Mouse (Mus musculus): ENCODE data around the gene Ccr1l1. TPM values are rescaled to one million over a fixed set of nuclear protein-coding genes. Genes with fewer than 3 reads are reported as not detected.
"Not testable (repeated sequence)": the region's sequence is repeated elsewhere in the genome, so short reads cannot be mapped to it uniquely, and the experiment has no call there.

Ccr1l1 gene
- total RNA-seq (2021): not detected
- long read RNA-seq, experiment 1: 0 reads
- long read RNA-seq, experiment 2: 0 reads

DNA sequence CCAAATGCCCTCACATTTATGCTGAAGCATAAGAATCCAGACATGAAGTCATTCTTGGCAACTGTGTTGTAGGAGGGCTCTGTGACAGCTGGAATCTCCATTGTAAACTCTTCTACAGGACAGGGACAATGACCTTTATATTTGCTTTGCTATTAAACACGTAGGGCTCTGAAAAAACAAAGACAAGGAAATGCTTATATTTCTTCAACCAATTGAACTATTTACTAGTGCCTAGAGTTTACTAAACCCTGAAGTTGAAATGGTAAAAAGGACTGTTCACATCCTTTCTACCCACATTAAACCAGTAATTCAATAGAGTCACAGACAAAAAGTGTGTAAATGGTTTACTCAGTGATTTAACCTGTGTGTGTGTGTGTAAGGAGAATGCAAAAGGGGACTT, at the start of gene Ccr1l1:
Gene Ccr1l1, minus strand, starts transcription at position 101 of the 400 bp plus-strand sequence.
- no peak for DNase-seq
- intact Hi-C loops (cut with DNase I): no loop called here

GRCm38 (mm10) chr9:124021672-124022071, 43.5 kb upstream of the Ccr1l1 start, which contains the start of gene Ccr3:
Gene Ccr3, plus strand, starts transcription at chr9:124021972.
- intact Hi-C loops (cut with DNase I): no loop called here
- DNase-seq: no peak

DNA sequence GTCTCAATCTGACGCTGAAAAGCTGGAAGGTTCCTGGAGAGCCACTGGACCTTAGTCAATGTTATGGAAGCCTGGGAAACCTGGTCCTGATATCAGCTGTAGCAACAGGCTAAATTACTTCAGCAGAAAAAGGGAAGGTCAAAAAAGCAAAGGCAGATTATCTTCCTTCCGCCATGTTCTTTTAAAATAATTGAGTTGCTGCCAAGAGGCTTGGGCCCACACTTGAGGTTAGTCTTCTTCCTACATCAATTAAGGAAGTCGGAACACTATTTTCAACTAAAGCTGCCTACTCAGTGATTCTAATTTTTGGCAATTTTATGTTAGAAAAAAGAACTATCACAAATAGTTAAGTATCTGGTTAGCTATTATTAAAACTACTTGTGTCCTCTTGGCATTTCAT, 41.7 kb upstream of the Ccr1l1 start:
- intact Hi-C loops (cut with DNase I): no loop called here
- DNase-seq: no peak

DNA sequence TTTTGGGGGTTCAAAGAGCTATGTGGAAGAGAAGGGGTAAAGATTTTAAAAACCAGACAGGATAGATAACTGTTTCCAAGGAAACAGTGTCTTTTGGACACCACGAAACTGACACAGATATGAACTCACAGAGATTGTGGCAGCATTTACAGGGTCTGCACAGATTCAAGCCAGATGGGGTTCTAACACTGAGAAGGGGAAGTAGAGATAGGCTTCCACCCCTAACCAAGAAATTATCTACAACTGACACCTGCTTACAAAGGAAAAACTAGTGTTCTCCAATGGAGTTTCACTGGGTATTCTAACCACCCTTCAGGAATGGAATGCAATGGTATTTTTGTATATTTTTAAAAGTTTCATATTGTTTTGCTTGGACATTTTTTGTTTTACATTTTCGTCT, 37.8 kb upstream of the Ccr1l1 start:
- no peak for DNase-seq
- intact Hi-C loops (cut with DNase I): no loop called here

GRCm38 (mm10) chr9:124014985-124015652, 36.9 kb upstream of the Ccr1l1 start:
- intact Hi-C loops (cut with DNase I): no loop called here

GRCm38 (mm10) chr9:124013270-124013669, 35.1 kb upstream of the Ccr1l1 start:
- intact Hi-C loops (cut with DNase I): no loop called here
- DNase-seq: no peak

More at GRCm38 (mm10) chr9:124014985-124015652, 36.9 kb upstream of the Ccr1l1 start:
- no peak for DNase-seq

- DNase-seq: no peak
- intact Hi-C loops (cut with DNase I): no loop called here
Observed at GRCm38 (mm10) chr9:124012691-124013090, 34.5 kb upstream of the Ccr1l1 start.

DNA sequence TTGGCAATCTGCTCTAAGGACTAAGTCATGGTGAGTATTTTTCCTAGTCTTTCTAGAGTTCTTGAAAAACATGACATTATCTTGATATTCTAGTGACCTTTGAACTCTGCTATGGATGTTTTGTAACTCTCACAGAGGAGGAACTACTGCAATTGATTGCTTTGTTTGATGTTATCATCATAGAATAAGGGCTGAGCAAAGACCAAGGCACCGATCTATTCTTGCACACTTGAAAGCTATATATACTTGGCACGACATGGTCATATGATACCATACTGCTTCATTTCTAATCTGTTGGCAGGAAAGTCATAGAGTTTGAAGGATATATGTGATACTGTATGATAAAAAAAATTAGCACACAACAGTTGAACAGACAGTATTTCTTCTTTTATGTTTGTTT, 21.6 kb upstream of the Ccr1l1 start:
- intact Hi-C loops (cut with DNase I): no loop called here
- DNase-seq: no peak

DNA sequence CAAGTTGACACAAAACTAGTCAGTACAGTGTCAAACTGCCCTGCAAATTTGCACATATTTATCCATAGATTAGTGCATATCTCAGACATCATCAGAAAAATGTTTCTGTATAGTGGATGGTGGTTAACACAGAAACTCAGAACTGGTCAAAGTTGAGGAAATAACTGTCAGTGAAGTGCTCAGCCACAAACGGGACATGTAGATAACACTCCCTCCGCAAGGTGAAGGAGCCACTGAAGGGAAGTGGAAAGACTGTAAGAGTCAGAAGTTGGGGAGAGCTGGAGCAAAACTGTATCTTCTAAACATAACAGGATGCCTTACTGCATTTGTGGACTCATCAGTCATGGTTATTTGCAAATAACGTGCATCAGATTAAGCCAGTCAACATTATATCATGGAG, 19.5 kb upstream of the Ccr1l1 start:
- intact Hi-C loops (cut with DNase I): no loop called here
- DNase-seq: no peak

DNA sequence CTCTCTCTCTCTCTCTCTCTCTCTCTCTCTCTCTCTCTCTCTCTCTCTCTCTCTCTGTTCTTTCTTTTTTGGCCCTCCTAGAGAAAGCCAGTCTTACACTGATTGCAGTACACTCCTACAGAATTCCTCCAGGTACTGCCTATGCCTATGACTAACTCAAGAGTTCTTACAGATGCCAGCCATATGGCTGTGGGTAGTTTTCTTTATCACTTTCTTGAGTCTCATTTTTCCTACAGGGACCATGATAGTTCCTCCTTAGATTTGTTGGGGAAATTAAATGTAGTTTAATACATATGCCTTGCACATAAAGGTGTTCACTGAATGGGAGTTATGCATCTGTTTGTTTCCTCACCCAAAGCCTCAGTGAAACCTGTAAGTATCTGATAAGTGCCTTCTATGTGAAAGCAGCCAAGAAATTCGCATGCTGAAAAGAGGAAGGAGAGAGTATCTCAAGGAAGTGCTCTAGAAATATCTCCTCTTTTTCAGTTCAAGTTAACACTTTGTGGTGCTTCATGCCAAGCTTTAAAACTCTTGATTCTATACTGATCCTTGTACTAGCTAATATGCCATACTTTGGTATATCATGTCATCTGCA, 13.2 kb upstream of the Ccr1l1 start:
- no peak for DNase-seq
- intact Hi-C loops (cut with DNase I): no loop called here

- no peak for DNase-seq
Observed at GRCm38 (mm10) chr9:123989671-123990070, 11.5 kb upstream of the Ccr1l1 start.

GRCm38 (mm10) chr9:123986217-123986616, 8.0 kb upstream of the Ccr1l1 start:
- DNase-seq: peak in 1 of 2 experiments; percentile 11
- intact Hi-C loops (cut with DNase I): loop anchor here (5.0 kb wide), 1 partner anchor 141 kb away; no protein-coding TSS in a partner anchor

More at GRCm38 (mm10) chr9:123989671-123990070, 11.5 kb upstream of the Ccr1l1 start:
- intact Hi-C loops (cut with DNase I): loop anchor here (5.0 kb wide), 1 partner anchor 138 kb away; no protein-coding TSS in a partner anchor

- DNase-seq: no peak
- intact Hi-C loops (cut with DNase I): loop anchor here (5.0 kb wide), 1 partner anchor 142 kb away; no protein-coding TSS in a partner anchor
Observed at GRCm38 (mm10) chr9:123984943-123985342, 6.7 kb upstream of the Ccr1l1 start.

GRCm38 (mm10) chr9:123982720-123983119, 4.5 kb upstream of the Ccr1l1 start:
- intact Hi-C loops (cut with DNase I): no loop called here
- DNase-seq: no peak

DNA sequence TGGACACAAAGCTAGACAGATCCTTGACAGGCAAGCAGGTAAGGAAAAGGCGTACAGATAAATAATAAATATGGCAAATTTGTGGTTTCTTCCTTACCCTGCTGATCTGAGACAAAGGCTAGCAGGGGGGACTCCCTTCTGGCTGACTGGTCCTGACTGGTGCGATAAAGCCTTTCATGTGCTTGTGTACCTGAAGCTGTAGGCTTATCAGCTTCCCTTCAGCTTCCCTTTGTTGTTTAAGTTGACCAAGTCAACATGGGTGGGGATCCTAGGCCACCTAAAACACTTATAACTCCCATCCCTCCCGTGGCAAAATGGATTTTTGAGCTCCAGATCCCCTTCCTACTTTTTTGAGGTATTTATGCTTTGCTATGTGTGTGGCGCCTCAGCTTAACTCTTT, 3.7 kb upstream of the Ccr1l1 start:
- intact Hi-C loops (cut with DNase I): no loop called here

DNA sequence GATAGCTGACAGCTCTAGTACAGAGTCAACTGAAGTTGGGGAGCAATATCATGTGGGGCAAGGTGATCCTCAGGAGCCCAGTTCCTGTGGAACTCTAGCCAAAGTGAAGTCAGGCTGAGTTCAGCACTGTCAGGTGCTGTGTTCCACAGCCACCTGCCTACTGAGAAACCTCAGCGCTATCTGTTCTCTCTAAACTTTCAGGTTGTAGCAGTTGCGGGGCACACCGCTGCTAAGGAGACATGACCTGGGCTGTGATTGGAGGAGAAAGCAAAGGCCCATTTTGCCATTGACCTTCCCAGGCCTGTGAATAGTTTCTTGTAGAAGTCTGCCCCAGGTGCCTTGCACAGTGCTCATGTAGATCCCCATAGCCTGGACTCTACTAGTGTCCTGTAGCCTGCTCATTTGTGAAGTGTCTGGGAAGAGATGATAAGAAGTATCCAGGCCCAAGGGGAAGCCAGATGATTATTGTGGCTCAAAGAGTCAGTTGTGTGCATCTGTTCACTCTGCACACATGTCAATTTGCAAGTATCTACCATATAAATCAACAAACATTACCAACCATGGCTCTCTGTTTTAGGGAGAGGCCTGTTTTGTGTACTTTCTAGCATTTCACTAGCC, 2.8 kb upstream of the Ccr1l1 start:
- intact Hi-C loops (cut with DNase I); DNase-seq: not testable (repeated sequence)

More for the DNA sequence above, 3.7 kb upstream of the Ccr1l1 start:
- no peak for DNase-seq

DNA sequence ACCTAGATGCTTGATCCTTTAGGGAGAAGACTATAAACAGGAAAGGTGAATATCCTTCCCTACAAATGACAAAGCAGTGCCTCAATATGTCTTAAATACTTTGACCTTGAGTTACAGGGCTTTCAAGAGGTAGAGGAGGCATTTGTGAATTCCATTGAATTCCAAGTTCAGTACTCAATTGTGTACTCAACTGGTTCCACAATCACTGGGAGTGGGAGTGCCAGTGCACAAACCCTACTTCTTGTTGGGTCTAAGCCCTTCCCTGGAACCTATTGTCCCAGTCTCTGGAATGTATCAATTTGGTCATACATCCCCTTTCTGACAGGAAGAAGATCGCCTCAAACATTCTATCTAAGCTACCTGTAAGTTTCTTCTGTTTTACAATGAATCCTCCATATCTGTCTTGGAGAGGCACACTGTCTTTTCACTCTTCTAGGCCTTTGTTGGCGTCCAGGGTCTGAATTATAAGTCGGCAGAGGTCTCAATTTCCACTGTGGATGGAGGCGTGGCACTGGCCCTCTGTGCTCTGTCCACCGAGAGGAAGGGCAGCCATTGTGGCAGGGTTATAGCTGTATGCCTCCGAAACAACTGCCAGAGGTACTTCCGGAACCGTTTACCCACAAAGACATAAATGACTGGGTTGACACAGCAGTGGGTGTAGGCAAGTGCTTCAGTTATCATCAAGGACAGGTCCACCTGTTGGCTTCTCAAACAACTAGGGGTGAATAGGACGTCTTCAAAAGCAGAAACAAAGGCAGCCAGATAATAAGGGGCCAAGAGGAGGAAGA, 1.1 kb downstream of the Ccr1l1 start:
- no peak for DNase-seq
- intact Hi-C loops (cut with DNase I): no loop called here

GRCm38 (mm10) chr9:123975630-123976029, 2.6 kb downstream of the Ccr1l1 start:
- no peak for DNase-seq
- intact Hi-C loops (cut with DNase I): no loop called here

- DNase-seq: no peak
Observed at GRCm38 (mm10) chr9:123968290-123968912, 9.8 kb downstream of the Ccr1l1 start, which contains the start of gene Ccr1. Gene Ccr1, minus strand, starts transcription at chr9:123968692.

DNA sequence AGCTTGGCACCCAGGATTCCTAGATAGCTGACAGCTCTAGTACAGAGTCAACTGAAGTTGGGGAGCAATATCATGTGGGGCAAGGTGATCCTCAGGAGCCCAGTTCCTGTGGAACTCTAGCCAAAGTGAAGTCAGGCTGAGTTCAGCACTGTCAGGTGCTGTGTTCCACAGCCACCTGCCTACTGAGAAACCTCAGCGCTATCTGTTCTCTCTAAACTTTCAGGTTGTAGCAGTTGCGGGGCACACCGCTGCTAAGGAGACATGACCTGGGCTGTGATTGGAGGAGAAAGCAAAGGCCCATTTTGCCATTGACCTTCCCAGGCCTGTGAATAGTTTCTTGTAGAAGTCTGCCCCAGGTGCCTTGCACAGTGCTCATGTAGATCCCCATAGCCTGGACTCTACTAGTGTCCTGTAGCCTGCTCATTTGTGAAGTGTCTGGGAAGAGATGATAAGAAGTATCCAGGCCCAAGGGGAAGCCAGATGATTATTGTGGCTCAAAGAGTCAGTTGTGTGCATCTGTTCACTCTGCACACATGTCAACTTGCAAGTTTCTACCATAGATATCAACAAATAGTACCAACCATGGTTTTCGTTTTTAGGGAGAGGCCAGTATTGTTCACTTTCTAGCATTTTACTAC, 11.2 kb downstream of the Ccr1l1 start:
- intact Hi-C loops (cut with DNase I); DNase-seq: not testable (repeated sequence)

More at GRCm38 (mm10) chr9:123968290-123968912, 9.8 kb downstream of the Ccr1l1 start, which contains the start of gene Ccr1:
- intact Hi-C loops (cut with DNase I): no loop called here

Data from heart, postnatal 14 days (tissue).